Mouse (Mus musculus) embryonic facial prominence, embryonic 15.5 days (tissue): ENCODE measurements around the gene Cerkl. TPM values are rescaled to one million over a fixed set of nuclear protein-coding genes. Genes with fewer than 3 reads are reported as not detected.

Experiments
- ATAC-seq: fragments of 200-750 bp; cut with Nextera tagmentation; 2 replicates; pipeline ENCODE4 v1.8.0; 2017; ENCODE audit warnings: low read depth, moderate TSS enrichment; ENCODE audit not compliant: insufficient number of reproducible peaks, low FRiP score, low TSS enrichment
- H3K27ac ChIP-seq: fragments of 300-500 bp; sonication (generic); replicated peaks from 2 replicates; pipeline ENCODE4 v1.5.1; 2015; ENCODE audit warnings: mild to moderate bottlenecking, inconsistent platforms
- H3K27me3 ChIP-seq: fragments of 300-500 bp; sonication (generic); 2 replicates; pipeline ENCODE4 v1.6.1; 2015; ENCODE audit warnings: inconsistent platforms
- H3K36me3 ChIP-seq: fragments of 300-500 bp; sonication (generic); 2 replicates; pipeline ENCODE4 v1.6.1; 2015; ENCODE audit warnings: mild to moderate bottlenecking, inconsistent platforms
- H3K4me1 ChIP-seq: fragments of 300-500 bp; sonication (generic); 2 replicates; pipeline ENCODE4 v1.6.1; 2015; ENCODE audit warnings: inconsistent platforms
- H3K4me2 ChIP-seq: fragments of 300-500 bp; sonication (generic); replicated peaks from 2 replicates; pipeline ENCODE4 v1.6.1; 2015; ENCODE audit warnings: mild to moderate bottlenecking, inconsistent platforms
- H3K4me3 ChIP-seq: fragments of 300-500 bp; sonication (generic); replicated peaks from 2 replicates; pipeline ENCODE4 v1.5.1; 2015; ENCODE audit warnings: mild to moderate bottlenecking, inconsistent platforms
- H3K9ac ChIP-seq: fragments of 300-500 bp; sonication (generic); 2 replicates; pipeline ENCODE4 v1.6.1; 2015; ENCODE audit warnings: inconsistent platforms
- H3K9me3 ChIP-seq: fragments of 300-500 bp; sonication (generic); replicated peaks from 2 replicates; pipeline ENCODE4 v1.6.1; 2016; ENCODE audit warnings: inconsistent platforms
- WGBS: fragments of 180-500 bp; shearing (Covaris S2); methylation state at CpG from one replicate; pipeline ENCODE4 v1.1.7; 2015; 5-methylcytosine and 5-hydroxymethylcytosine counted together
- polyA plus RNA-seq: library from polyadenylated mRNA; unstranded; fragments of >200 nt; fragmentation: Nextera tagmentation; extraction: Ambion mirVana; gene quantifications from 2 replicates; pipeline ENCODE4 v1.2.1, GENCODE M21; 2015

Cerkl gene
- polyA plus RNA-seq, 1 experiment from 2014 or later = 4.0 TPM

DNA sequence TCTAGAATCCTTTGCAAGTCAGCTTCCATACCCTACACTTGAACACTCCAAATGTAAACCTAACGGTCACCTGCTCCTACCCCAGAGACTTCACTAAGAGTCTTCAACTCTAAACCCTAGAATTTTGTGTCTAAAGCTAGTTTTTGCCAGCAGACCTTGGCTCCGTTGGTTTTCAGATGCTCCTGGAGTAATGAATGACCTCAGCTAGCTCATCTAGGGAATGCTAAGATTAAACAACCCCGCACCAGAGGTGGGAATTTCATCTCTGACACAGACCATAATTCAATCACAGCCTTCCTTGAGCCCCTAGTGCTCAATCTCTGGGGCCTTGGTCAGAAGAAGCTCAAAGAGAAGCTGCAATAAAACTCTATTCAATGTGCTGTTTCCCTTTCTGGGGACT lies 849 bp upstream of the Cerkl start:
- no peaks in the 10 kb centered on the region for H3K36me3 ChIP-seq
- no peak overlapping the region for H3K4me3 ChIP-seq
- peaks cover 79% of the 10 kb centered on the region for H3K27me3 ChIP-seq
- no peak overlapping the region for H3K9ac ChIP-seq
- ATAC-seq = no peak
- no peak overlapping the region for H3K27ac ChIP-seq
- H3K4me2 ChIP-seq = no peak overlapping the region
- peaks cover 19% of the 10 kb centered on the region for H3K4me1 ChIP-seq
- 64% methylated on average over 3 of the region's 3 CpGs for WGBS
- no peaks in the 10 kb centered on the region for H3K9me3 ChIP-seq

GRCm38 (mm10) chr2:79455646-79456045 lies 939 bp downstream of the Cerkl start:
- Histone ChIP-seq H3K9me3 (no peaks in the 10 kb centered on the region), H3K36me3 (no peaks in the 10 kb centered on the region), H3K27me3 (peaks cover 78% of the 10 kb centered on the region), H3K4me2 (no peak overlapping the region), H3K4me1 (peaks cover 19% of the 10 kb centered on the region), H3K27ac (no peak overlapping the region), H3K4me3 (no peak overlapping the region), H3K9ac (no peak overlapping the region)
- 5% methylated on average over 10 of the region's 10 CpGs for WGBS
- no peak for ATAC-seq

GRCm38 (mm10) chr2:79454786-79455446 lies 1.7 kb downstream of the Cerkl start:
- H3K9me3 ChIP-seq = no peaks in the 10 kb centered on the region
- no peak overlapping the region for H3K9ac ChIP-seq
- no peak for ATAC-seq
- peaks cover 70% of the 10 kb centered on the region for H3K27me3 ChIP-seq
- H3K4me1 ChIP-seq = peaks cover 19% of the 10 kb centered on the region
- H3K4me2 ChIP-seq = peak overlapping the region; percentile 93; the same call in 1 of the 2 replicates
- H3K4me3 ChIP-seq = peak overlapping the region; percentile 43; the same call in 1 of the 2 replicates
- no peaks in the 10 kb centered on the region for H3K36me3 ChIP-seq
- H3K27ac ChIP-seq = no peak overlapping the region
- WGBS = 13% methylated on average over 15 of the region's 15 CpGs

DNA sequence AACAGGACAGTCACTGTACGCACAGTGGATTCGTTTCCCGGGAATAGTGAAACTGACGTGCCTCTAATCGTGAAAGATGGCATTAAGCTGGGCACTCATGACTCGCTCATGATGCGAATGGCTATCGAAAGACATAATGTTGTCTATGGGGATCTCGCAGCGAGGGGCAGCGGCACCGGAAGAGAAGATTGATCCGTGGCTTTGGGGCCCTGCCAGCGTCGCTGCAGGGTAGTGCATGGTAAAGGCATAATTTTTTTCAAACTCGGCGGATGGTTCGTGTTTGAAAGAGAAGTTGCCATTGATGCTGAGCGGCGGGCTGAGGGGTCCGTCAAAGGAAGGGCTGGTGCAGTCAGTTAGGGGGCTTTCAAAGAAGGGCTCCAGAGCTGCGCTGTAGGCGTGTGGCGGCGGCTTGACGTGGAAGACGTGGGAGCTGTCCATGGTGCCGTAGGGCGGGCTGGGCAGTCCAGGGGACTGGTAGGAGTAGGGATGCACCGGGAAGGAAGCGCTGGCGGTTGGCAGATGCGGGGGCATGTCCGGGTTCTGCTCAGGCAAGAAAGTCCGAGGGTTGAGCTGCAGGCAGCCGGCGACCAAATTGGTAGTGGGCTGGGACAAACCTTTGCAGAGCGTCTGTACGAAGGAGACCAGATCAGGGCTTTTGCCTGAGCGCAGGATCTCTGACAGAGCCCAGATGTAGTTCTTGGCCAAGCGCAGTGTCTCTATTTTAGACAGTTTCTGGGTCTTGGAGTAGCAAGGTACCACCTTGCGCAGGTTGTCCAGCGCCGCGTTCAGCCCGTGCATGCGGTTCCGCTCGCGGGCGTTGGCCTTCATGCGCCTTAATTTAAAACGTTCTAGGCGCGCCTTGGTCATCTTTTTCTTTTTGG lies 2.4 kb downstream of the Cerkl start:
- Histone ChIP-seq H3K4me1 (peaks cover 16% of the 10 kb centered on the region), H3K36me3 (no peaks in the 10 kb centered on the region), H3K27ac (no peak overlapping the region), H3K9me3 (no peaks in the 10 kb centered on the region), H3K4me3 (peak overlapping the region; percentile 43), H3K9ac (no peak overlapping the region), H3K4me2 (peak overlapping the region; percentile 93), H3K27me3 (peaks cover 63% of the 10 kb centered on the region)
- ATAC-seq = peak; percentile 69
- WGBS = 3% methylated on average over 55 of the region's 55 CpGs

DNA sequence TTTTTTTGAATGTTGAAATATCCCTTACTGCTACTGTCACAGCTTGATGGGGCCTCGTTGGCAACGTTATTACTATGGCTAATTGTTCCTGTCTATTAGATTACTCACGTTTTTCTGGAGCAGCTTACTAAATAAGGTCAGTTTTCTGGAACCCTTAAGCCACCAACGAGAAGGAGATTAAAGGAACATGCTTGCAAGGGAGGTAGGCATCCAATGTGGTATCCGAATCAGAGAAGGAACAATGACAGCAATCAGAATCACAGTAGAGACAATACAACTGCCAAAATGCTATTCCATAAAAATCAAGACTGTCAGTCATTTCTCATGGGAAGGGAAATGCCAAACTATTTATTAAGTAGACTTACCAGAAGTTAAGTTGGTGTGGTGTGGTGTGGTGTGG lies 5.1 kb downstream of the Cerkl start:
- 38% methylated on average over 5 of the region's 5 CpGs for WGBS
- H3K36me3 ChIP-seq = no peaks in the 10 kb centered on the region
- no peak for ATAC-seq

DNA sequence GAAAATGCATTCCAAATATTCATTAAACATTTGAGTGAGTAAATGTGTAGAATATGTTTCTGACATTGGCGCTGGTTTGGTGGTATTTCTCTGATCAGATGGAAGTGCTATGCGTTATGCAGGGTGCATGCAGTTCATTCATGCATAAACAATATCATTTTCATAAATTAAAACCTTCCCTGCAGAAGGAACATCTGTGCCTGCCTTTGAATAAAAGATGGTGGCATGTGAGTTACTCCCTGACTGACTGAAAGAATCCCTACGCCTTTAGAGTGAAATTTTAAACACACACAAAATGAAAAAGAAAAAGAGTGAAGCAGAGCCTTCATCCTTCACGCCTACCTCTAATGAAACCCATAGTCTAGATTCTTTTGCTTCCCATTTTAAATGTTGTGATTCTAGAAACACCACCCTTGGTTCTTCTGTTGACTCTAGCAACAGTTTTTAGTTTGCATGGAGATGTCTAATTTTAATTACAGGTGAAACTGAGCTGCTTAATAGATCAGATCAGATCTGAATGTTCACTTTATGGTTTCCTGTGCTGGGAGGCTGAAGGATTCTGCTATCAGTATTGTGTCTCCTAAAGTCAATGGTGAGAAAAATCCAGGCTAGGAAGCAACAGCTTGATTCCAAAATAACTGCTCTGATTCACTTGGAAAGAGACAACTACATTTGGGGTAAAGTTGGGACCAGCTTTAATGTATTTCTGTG lies 5.7 kb downstream of the Cerkl start:
- WGBS = 46% methylated on average over 4 of the region's 4 CpGs
- ATAC-seq = no peak
- H3K4me1 ChIP-seq = peaks cover 6% of the 10 kb centered on the region
- H3K4me3 ChIP-seq = no peak overlapping the region
- no peak overlapping the region for H3K9ac ChIP-seq
- H3K4me2 ChIP-seq = no peak overlapping the region
- no peaks in the 10 kb centered on the region for H3K36me3 ChIP-seq
- no peak overlapping the region for H3K27ac ChIP-seq
- H3K9me3 ChIP-seq = no peaks in the 10 kb centered on the region
- peaks cover 30% of the 10 kb centered on the region for H3K27me3 ChIP-seq

More for the DNA sequence above, 5.1 kb downstream of the Cerkl start:
- no peak overlapping the region for H3K4me2 ChIP-seq
- peaks cover 7% of the 10 kb centered on the region for H3K4me1 ChIP-seq
- no peak overlapping the region for H3K4me3 ChIP-seq
- no peak overlapping the region for H3K27ac ChIP-seq
- no peaks in the 10 kb centered on the region for H3K9me3 ChIP-seq
- peaks cover 36% of the 10 kb centered on the region for H3K27me3 ChIP-seq
- no peak overlapping the region for H3K9ac ChIP-seq

DNA sequence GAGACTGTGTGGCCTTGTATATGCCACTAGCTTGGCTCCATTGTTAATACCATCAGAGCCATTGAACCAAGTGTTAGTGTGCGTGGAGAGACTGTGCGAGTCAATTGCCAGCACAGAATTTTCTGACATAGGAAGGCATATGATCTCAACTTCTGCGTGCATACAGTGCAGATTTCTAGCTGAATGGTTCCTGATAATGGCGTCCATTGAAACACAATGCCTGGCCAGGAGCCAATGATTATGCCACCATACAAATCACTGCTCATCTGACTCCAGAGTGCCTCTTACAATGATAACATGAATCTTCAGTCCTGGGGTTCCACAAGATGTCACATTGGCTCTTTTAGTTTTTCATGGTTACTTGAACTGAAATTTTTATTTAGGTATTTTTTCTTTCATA lies 7.2 kb downstream of the Cerkl start:
- Histone ChIP-seq H3K4me3 (no peak overlapping the region), H3K27me3 (peaks cover 15% of the 10 kb centered on the region), H3K27ac (no peak overlapping the region), H3K9me3 (no peaks in the 10 kb centered on the region), H3K4me1 (peaks cover 2% of the 10 kb centered on the region), H3K4me2 (no peak overlapping the region), H3K36me3 (no peaks in the 10 kb centered on the region), H3K9ac (no peak overlapping the region)
- ATAC-seq = no peak
- 66% methylated on average over 4 of the region's 4 CpGs for WGBS

GRCm38 (mm10) chr2:79447198-79447597 lies 9.4 kb downstream of the Cerkl start:
- 78% methylated on average over 1 of the region's 1 CpGs for WGBS
- no peak overlapping the region for H3K4me3 ChIP-seq
- H3K4me1 ChIP-seq = no peaks in the 10 kb centered on the region
- no peak overlapping the region for H3K9ac ChIP-seq
- peaks cover 7% of the 10 kb centered on the region for H3K27me3 ChIP-seq
- H3K27ac ChIP-seq = no peak overlapping the region
- ATAC-seq = no peak
- no peaks in the 10 kb centered on the region for H3K9me3 ChIP-seq
- H3K36me3 ChIP-seq = no peaks in the 10 kb centered on the region
- no peak overlapping the region for H3K4me2 ChIP-seq

- no peak overlapping the region for H3K4me2 ChIP-seq
- H3K9me3 ChIP-seq = no peaks in the 10 kb centered on the region
- no peaks in the 10 kb centered on the region for H3K36me3 ChIP-seq
- 74% methylated on average over 3 of the region's 3 CpGs for WGBS
- ATAC-seq = no peak
- H3K27me3 ChIP-seq = no peaks in the 10 kb centered on the region
- no peaks in the 10 kb centered on the region for H3K4me1 ChIP-seq
- no peak overlapping the region for H3K9ac ChIP-seq
- no peak overlapping the region for H3K4me3 ChIP-seq
- H3K27ac ChIP-seq = no peak overlapping the region
Measured at GRCm38 (mm10) chr2:79443861-79444620, 12.5 kb downstream of the Cerkl start.

DNA sequence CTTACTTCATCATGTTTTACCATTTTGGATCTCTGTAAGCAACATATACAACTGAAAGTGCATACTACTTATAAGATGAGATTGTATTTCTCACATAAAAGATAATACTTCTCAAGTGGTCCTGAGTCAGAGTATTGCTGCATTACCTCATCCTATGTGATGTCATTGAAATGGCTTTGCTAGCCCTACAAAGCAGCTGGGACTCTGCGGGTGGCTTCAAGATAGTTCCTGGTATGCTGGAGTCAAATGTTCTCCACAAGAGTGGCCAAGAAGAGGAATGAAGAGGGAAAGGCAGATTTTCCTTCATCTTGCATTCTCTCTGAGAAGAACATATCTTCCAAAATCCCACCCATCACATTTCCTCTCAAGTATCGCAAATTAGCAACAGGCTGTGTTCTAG lies 13.2 kb downstream of the Cerkl start:
- no peak for ATAC-seq
- Histone ChIP-seq H3K4me1 (no peaks in the 10 kb centered on the region), H3K4me3 (no peak overlapping the region), H3K36me3 (no peaks in the 10 kb centered on the region), H3K9me3 (no peaks in the 10 kb centered on the region), H3K27me3 (no peaks in the 10 kb centered on the region), H3K4me2 (no peak overlapping the region), H3K27ac (no peak overlapping the region), H3K9ac (no peak overlapping the region)
- 85% methylated on average over 2 of the region's 2 CpGs for WGBS

DNA sequence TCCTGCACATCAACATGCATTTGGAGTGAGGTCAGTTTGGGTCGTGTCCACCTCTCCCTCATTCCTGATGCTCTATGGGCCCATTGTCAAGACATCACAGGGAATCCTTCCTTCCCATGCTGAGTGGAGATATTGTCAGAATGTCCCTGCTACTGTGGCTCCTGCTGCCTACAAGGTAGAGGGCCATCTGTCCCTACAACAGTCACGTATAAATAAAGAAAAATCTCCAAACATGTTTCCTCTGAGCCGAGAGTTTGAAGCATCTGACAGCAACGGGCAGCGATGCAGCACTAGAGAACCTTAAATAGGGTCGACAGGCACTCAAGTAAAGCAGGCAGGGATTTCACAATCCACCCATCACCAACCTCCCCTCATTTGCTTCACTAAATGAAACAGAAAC lies 13.7 kb downstream of the Cerkl start:
- ATAC-seq = no peak

More for the DNA sequence above, 13.7 kb downstream of the Cerkl start:
- Histone ChIP-seq H3K9me3 (no peaks in the 10 kb centered on the region), H3K27me3 (no peaks in the 10 kb centered on the region), H3K4me1 (no peaks in the 10 kb centered on the region), H3K4me3 (no peak overlapping the region), H3K36me3 (no peaks in the 10 kb centered on the region), H3K27ac (no peak overlapping the region), H3K4me2 (no peak overlapping the region), H3K9ac (no peak overlapping the region)
- 76% methylated on average over 6 of the region's 6 CpGs for WGBS
